In the genomic region with DNA sequence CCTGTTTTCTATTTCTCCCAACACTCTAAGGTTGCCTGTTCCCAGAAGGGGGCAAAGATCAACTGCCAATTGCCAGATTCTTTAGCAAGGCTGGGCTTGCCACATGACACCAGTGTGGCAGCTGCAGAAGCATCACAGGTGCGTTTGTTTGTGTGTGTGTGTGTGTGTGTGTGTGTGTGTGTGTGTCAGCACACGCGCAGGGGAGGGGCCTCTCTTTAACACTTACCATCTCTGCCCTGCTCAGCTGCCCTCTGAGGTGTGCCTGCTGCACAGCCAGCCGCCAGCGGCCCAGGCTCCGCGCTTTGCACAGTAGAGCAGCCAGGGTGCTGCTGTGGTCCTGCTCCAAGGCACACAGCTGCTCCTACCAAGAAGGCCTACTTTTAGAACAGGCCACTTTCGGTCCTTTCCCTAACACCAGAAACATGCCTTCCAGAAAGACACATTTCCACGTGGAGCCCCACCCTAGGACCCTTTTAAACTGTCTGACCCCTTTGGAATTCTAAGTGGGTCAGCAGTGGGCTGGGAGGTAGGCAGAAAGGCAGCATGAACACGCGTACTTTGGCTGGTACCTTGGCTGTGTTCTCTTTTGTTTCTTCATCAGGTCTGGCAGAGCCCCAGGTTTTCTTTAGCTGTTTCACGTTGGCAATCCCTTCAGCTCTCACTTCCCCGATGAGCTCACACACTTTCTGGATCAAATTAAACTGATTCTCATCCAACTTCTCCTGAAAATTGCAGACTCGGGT, we compare ENCODE assay signal across 10 mouse cellular contexts. TPM values are rescaled to one million over a fixed set of nuclear protein-coding genes. Genes with fewer than 3 reads are reported as not detected.
DNase-seq lines count a peak whose midpoint lies in the region; ATAC-seq and TF ChIP-seq lines count a peak whose summit lies in the region.
"Had no signal": no experiment of that assay in that cellular context is flagged by ENCODE, and none has a peak within 500 bp of the region (broad histone marks: within the 10 kb centered on the region; RNA-seq: fewer than 3 reads in every experiment).

No protein-coding gene starts in this region.

- no peak for DNase-seq in forebrain, embryonic 11.5 days (ENCODE audit: low spot score)
- peak; percentile 94 for DNase-seq in NIH3T3 (ENCODE audit: low read depth)
- peak; percentile 70 for DNase-seq in fibroblast of lung, adult 2 months (ENCODE audit: low read depth)
- DNase-seq in left cerebral cortex, adult 2 months (ENCODE audit: extremely low spot score in 1 of 2, low spot score in 2 of 2): peak in 1 of 2 experiments; percentile 53
- DNase-seq in yolk sac, embryonic 10.5 days (ENCODE audit: low spot score): peak; percentile 47
- DNase-seq: liver, embryonic 13.5 days had no signal

- no peak overlapping the region for H3K27ac ChIP-seq in forebrain, embryonic 13.5 days
- H3K27ac ChIP-seq in forebrain, embryonic 11.5 days (ENCODE audit: low read depth, low read length): no peak overlapping the region
- H3K27ac ChIP-seq in hindbrain, embryonic 13.5 days: no peak overlapping the region; the same call in 1 of the 2 replicates
- peak overlapping the region; percentile 67 for H3K27ac ChIP-seq in left cerebral cortex, adult 2 months
- H3K27ac ChIP-seq: liver, embryonic 13.5 days had no signal

- no peak overlapping the region for H3K4me3 ChIP-seq in forebrain, embryonic 13.5 days
- H3K4me3 ChIP-seq in forebrain, embryonic 11.5 days (ENCODE audit: low read depth, low read length): no peak overlapping the region
- H3K4me3 ChIP-seq in hindbrain, embryonic 13.5 days: no peak overlapping the region
- H3K4me3 ChIP-seq in left cerebral cortex, adult 2 months: no peak overlapping the region
- no peak overlapping the region for H3K4me3 ChIP-seq in myocyte
- H3K4me3 ChIP-seq: liver, embryonic 13.5 days had no signal

- H3K9me3 ChIP-seq in forebrain, embryonic 13.5 days (replicated peaks): peaks cover 9% of the 10 kb centered on the region
- peaks cover 4% of the 10 kb centered on the region; the same call in 1 of the 2 replicates for H3K9me3 ChIP-seq in forebrain, embryonic 11.5 days (ENCODE audit: control insufficient read depth, low read length)
- H3K9me3 ChIP-seq in hindbrain, embryonic 13.5 days: peaks cover 6% of the 10 kb centered on the region

- H3K27me3 ChIP-seq in forebrain, embryonic 13.5 days: no peaks in the 10 kb centered on the region
- no peaks in the 10 kb centered on the region for H3K27me3 ChIP-seq in forebrain, embryonic 11.5 days (ENCODE audit: control insufficient read depth, insufficient read depth, low read length)
- H3K27me3 ChIP-seq in hindbrain, embryonic 13.5 days: no peaks in the 10 kb centered on the region
- no peaks in the 10 kb centered on the region for H3K27me3 ChIP-seq in myocyte (ENCODE audit: control insufficient read depth, insufficient read depth, insufficient read length)
- H3K27me3 ChIP-seq: Patski had no signal

- peaks cover 12% of the 10 kb centered on the region for H3K4me1 ChIP-seq in forebrain, embryonic 13.5 days
- peaks cover 5% of the 10 kb centered on the region for H3K4me1 ChIP-seq in forebrain, embryonic 11.5 days (replicated peaks; ENCODE audit: control insufficient read depth, insufficient read depth, low read length)
- H3K4me1 ChIP-seq in hindbrain, embryonic 13.5 days (replicated peaks): peaks cover 7% of the 10 kb centered on the region; the same call in 1 of the 2 replicates
- H3K4me1 ChIP-seq: liver, embryonic 13.5 days had no signal

- no peaks in the 10 kb centered on the region for H3K79me2 ChIP-seq in myocyte (ENCODE audit: control insufficient read depth, insufficient read depth)

- no peak overlapping the region for H3K9ac ChIP-seq in forebrain, embryonic 13.5 days
- no peak overlapping the region for H3K9ac ChIP-seq in forebrain, embryonic 11.5 days (ENCODE audit: low read length)
- no peak overlapping the region for H3K9ac ChIP-seq in hindbrain, embryonic 13.5 days
- H3K9ac ChIP-seq: liver, embryonic 13.5 days had no signal

- peak; percentile 70 for ATAC-seq in forebrain, embryonic 13.5 days
- ATAC-seq in forebrain, embryonic 11.5 days (replicated peaks; ENCODE audit: low FRiP score): no peak
- peak; percentile 46 for ATAC-seq in hindbrain, embryonic 13.5 days (ENCODE audit: low FRiP score)
- ATAC-seq: Patski had no signal

- intact Hi-C loops in left cerebral cortex, adult 2 months (cut with DNase I): no loop called here

- TF ChIP-seq CTCF in left cerebral cortex, adult 2 months (IDR thresholded peaks at IDR 0.05): no peak

- H3ac ChIP-seq in myocyte (ENCODE audit: control insufficient read depth, insufficient read length): peak overlapping the region; percentile 15

- 32% methylated on average over 14 of the region's 14 CpGs for WGBS in forebrain, embryonic 13.5 days
- 45% methylated on average over 14 of the region's 14 CpGs for WGBS in forebrain, embryonic 11.5 days
- 51% methylated on average over 14 of the region's 14 CpGs for WGBS in hindbrain, embryonic 13.5 days

- no peaks in the 10 kb centered on the region for H3K36me3 ChIP-seq in forebrain, embryonic 13.5 days (ENCODE audit: poor library complexity, severe bottlenecking)
- H3K36me3 ChIP-seq in forebrain, embryonic 11.5 days (ENCODE audit: control insufficient read depth, insufficient read depth, low read length): no peaks in the 10 kb centered on the region
- H3K36me3 ChIP-seq in hindbrain, embryonic 13.5 days: peaks cover 7% of the 10 kb centered on the region
- H3K36me3 ChIP-seq in myocyte (ENCODE audit: control insufficient read depth, insufficient read depth): no peaks in the 10 kb centered on the region
- H3K36me3 ChIP-seq: liver, embryonic 13.5 days had no signal

- H3K4me2 ChIP-seq in forebrain, embryonic 13.5 days: no peak overlapping the region
- H3K4me2 ChIP-seq in forebrain, embryonic 11.5 days (ENCODE audit: low read depth, low read length, severe bottlenecking): no peak overlapping the region
- no peak overlapping the region for H3K4me2 ChIP-seq in hindbrain, embryonic 13.5 days
- peak overlapping the region; percentile 74 for H3K4me2 ChIP-seq in myocyte (ENCODE audit: low read depth)
- H3K4me2 ChIP-seq: liver, embryonic 13.5 days had no signal

- TF ChIP-seq POLR2A in myocyte (IDR thresholded peaks at IDR 0.05; ENCODE audit: insufficient read length, low read depth): peak; percentile 36

TF ChIP-seq in myocyte, 11 proteins besides CTCF, POLR2A, EP300 and RAD21:
- TF ChIP-seq TCF12 (IDR thresholded peaks at IDR 0.05; ENCODE audit: insufficient read depth, poor library complexity, severe bottlenecking) (peak; percentile 98), MAX (IDR thresholded peaks at IDR 0.05; ENCODE audit: low read depth) (no peak), USF1 (IDR thresholded peaks at IDR 0.05; ENCODE audit: low read depth) (peak; percentile 19), MYOG (IDR thresholded peaks at IDR 0.05; ENCODE audit: control insufficient read depth in 1 of 3, insufficient read depth in 1 of 3, insufficient read length in 2 of 3, low read depth in 2 of 3) (peak; percentile 98 to 99 (median 99)), CEBPB (IDR thresholded peaks at IDR 0.05; ENCODE audit: insufficient read depth, poor library complexity, severe bottlenecking) (no peak), TCF3 (IDR thresholded peaks at IDR 0.05; ENCODE audit: insufficient read length, low read depth) (peak; percentile 97), REST (IDR thresholded peaks at IDR 0.05; ENCODE audit: insufficient read depth, insufficient read length) (no peak), POLR2AphosphoS2 (IDR thresholded peaks at IDR 0.05; ENCODE audit: insufficient read length, low read depth) (no peak), MYOD1 (IDR thresholded peaks at IDR 0.05; ENCODE audit: control insufficient read depth in 1 of 3, insufficient read length in 2 of 3, low read depth in 2 of 3) (peak; percentile 96 to 97 (median 97))

RNA-seq across cellular contexts. Expression of a gene that starts 33.8 kb away (rescaled TPM):
- 78.2 and 81.7 TPM in 2 replicates for polyA plus RNA-seq in forebrain, embryonic 13.5 days (2015; fragmentation: Nextera tagmentation; extraction: Ambion mirVana)
- polyA plus RNA-seq in forebrain, embryonic 11.5 days (2014; fragmentation: Nextera tagmentation; extraction: Ambion mirVana): 125 and 138 TPM in 2 replicates
- 55.9 and 62.1 TPM in 2 replicates for polyA plus RNA-seq in hindbrain, embryonic 13.5 days (2015; fragmentation: Nextera tagmentation; extraction: Ambion mirVana)
- total RNA-seq in left cerebral cortex, adult 2 months (2021): 10 to 100 TPM; 66.5 to 67.8 TPM
- 203 TPM for polyA plus RNA-seq in myocyte (2012; fragmentation: generic; extraction: Trizol)
